Mouse (Mus musculus) hindbrain, embryonic 11.5 days (tissue): ENCODE results near the gene Scn1a. TPM values are rescaled to one million over a fixed set of nuclear protein-coding genes. Genes with fewer than 3 reads are reported as not detected.

Experiments
- ATAC-seq: fragments of 200-750 bp; cut with Nextera tagmentation; 2 replicates; pipeline ENCODE4 v1.8.0; 2017; ENCODE audit warnings: mild to moderate bottlenecking, moderate TSS enrichment, moderate library complexity; ENCODE audit not compliant: low FRiP score
- DNase-seq: peaks from one replicate; pipeline ENCODE4 v3.0.0-alpha.2; 2015; ENCODE audit warnings: low spot score
- H3K27ac ChIP-seq: fragments of 300-500 bp; sonication (generic); 2 replicates; pipeline ENCODE4 v1.5.1; 2014; ENCODE audit warnings: mild to moderate bottlenecking, low read depth, low read length
- H3K27me3 ChIP-seq: fragments of 300-500 bp; sonication (generic); 2 replicates; pipeline ENCODE4 v1.6.1; 2014; ENCODE audit warnings: mild to moderate bottlenecking, low read length, moderate library complexity, mixed read lengths; ENCODE audit not compliant: control insufficient read depth, insufficient read depth
- H3K36me3 ChIP-seq: fragments of 300-500 bp; sonication (generic); 2 replicates; pipeline ENCODE4 v1.6.1; 2014; ENCODE audit warnings: mild to moderate bottlenecking, low read length, moderate library complexity, mixed read lengths; ENCODE audit not compliant: control insufficient read depth, insufficient read depth
- H3K4me1 ChIP-seq: fragments of 300-500 bp; sonication (generic); replicated peaks from 2 replicates; pipeline ENCODE4 v1.6.1; 2014; ENCODE audit warnings: low read length, mixed read lengths; ENCODE audit not compliant: control insufficient read depth, insufficient read depth
- H3K4me2 ChIP-seq: fragments of 300-500 bp; sonication (generic); replicated peaks from 2 replicates; pipeline ENCODE4 v1.6.1; 2014; ENCODE audit warnings: mild to moderate bottlenecking, low read depth, low read length
- H3K4me3 ChIP-seq: fragments of 300-500 bp; sonication (generic); 2 replicates; pipeline ENCODE4 v1.5.1; 2014; ENCODE audit warnings: low read depth, low read length
- H3K9ac ChIP-seq: fragments of 300-500 bp; sonication (generic); 2 replicates; pipeline ENCODE4 v1.6.1; 2014; ENCODE audit warnings: low read depth, low read length
- H3K9me3 ChIP-seq: fragments of 300-500 bp; sonication (generic); 2 replicates; pipeline ENCODE4 v1.6.1; 2016; ENCODE audit warnings: low read length; ENCODE audit not compliant: control insufficient read depth
- WGBS: fragments of 180-500 bp; shearing (Covaris S2); extraction: QIAGEN DNeasy Blood & Tissue Kit; methylation state at CpG from one replicate; pipeline ENCODE4 v1.1.7; 2014; 5-methylcytosine and 5-hydroxymethylcytosine counted together
- polyA plus RNA-seq: library from polyadenylated mRNA; unstranded; fragments of >200 nt; fragmentation: Nextera tagmentation; extraction: Ambion mirVana; gene quantifications from 2 replicates; pipeline ENCODE4 v1.2.1, GENCODE M21; 2014

The Scn1a gene
- polyA plus RNA-seq, 1 experiment from 2014 or later: 2.3 TPM

GRCm38 (mm10) chr2:66337406-66337805, 103.2 kb downstream of the Scn1a start:
- no peak overlapping the region for H3K9ac ChIP-seq
- ATAC-seq: no peak
- 66% methylated on average over 5 of the region's 5 CpGs for WGBS
- no peak overlapping the region for H3K27ac ChIP-seq
- no peak overlapping the region for H3K4me3 ChIP-seq
- H3K9me3 ChIP-seq: no peaks in the 10 kb centered on the region
- H3K4me1 ChIP-seq: no peaks in the 10 kb centered on the region
- DNase-seq: no peak
- no peaks in the 10 kb centered on the region for H3K36me3 ChIP-seq
- H3K4me2 ChIP-seq: no peak overlapping the region
- H3K27me3 ChIP-seq: no peaks in the 10 kb centered on the region

- Histone ChIP-seq H3K36me3 (no peaks in the 10 kb centered on the region), H3K4me1 (no peaks in the 10 kb centered on the region), H3K9me3 (no peaks in the 10 kb centered on the region), H3K4me3 (no peak overlapping the region), H3K27me3 (no peaks in the 10 kb centered on the region), H3K4me2 (no peak overlapping the region), H3K27ac (no peak overlapping the region), H3K9ac (no peak overlapping the region)
- 82% methylated on average over 6 of the region's 6 CpGs for WGBS
- DNase-seq: peak; percentile 5
- no peak for ATAC-seq
Observed at GRCm38 (mm10) chr2:66336396-66336795, 104.2 kb downstream of the Scn1a start.

- Histone ChIP-seq H3K9ac (no peak overlapping the region), H3K9me3 (no peaks in the 10 kb centered on the region), H3K27me3 (no peaks in the 10 kb centered on the region), H3K4me2 (no peak overlapping the region), H3K27ac (no peak overlapping the region), H3K4me3 (no peak overlapping the region), H3K4me1 (no peaks in the 10 kb centered on the region), H3K36me3 (no peaks in the 10 kb centered on the region)
- DNase-seq (no peak), ATAC-seq (no peak)
- WGBS: 81% methylated on average over 3 of the region's 3 CpGs
Observed at GRCm38 (mm10) chr2:66272551-66272950, 168.1 kb downstream of the Scn1a start.

GRCm38 (mm10) chr2:66256220-66257131, 184.2 kb downstream of the Scn1a start, which contains the start of gene Ttc21b:
TSS of gene Ttc21b (minus strand) at chr2:66256617.
- no peaks in the 10 kb centered on the region for H3K27me3 ChIP-seq

GRCm38 (mm10) chr2:66244013-66244412, 196.6 kb downstream of the Scn1a start:
- Histone ChIP-seq H3K4me1 (no peaks in the 10 kb centered on the region), H3K9me3 (no peaks in the 10 kb centered on the region), H3K27me3 (no peaks in the 10 kb centered on the region), H3K9ac (no peak overlapping the region), H3K27ac (no peak overlapping the region), H3K36me3 (no peaks in the 10 kb centered on the region; the same call in 1 of the 2 replicates), H3K4me2 (no peak overlapping the region), H3K4me3 (no peak overlapping the region)
- ATAC-seq: no peak
- WGBS: 92% methylated on average over 1 of the region's 1 CpGs
- DNase-seq: no peak

More at GRCm38 (mm10) chr2:66256220-66257131, 184.2 kb downstream of the Scn1a start, which contains the start of gene Ttc21b:
- peak within 1 kb of the TSS; percentile 72 for H3K4me3 ChIP-seq
- no peaks in the 10 kb centered on the region for H3K4me1 ChIP-seq
- no peaks in the 10 kb centered on the region for H3K36me3 ChIP-seq
- H3K9me3 ChIP-seq: no peaks in the 10 kb centered on the region
- WGBS: under 1% methylated on average over 56 of the region's 56 CpGs
- H3K4me2 ChIP-seq: peak within 1 kb of the TSS; percentile 48
- H3K9ac ChIP-seq: peak within 1 kb of the TSS; percentile 73
- ATAC-seq (peak; percentile 99), DNase-seq (peak; percentile 98)
- H3K27ac ChIP-seq: peak within 1 kb of the TSS; percentile 61

GRCm38 (mm10) chr2:66240334-66240733, 200.3 kb downstream of the Scn1a start:
- H3K27me3 ChIP-seq: no peaks in the 10 kb centered on the region
- H3K4me1 ChIP-seq: no peaks in the 10 kb centered on the region
- ATAC-seq (no peak), DNase-seq (no peak)
- no peak overlapping the region for H3K27ac ChIP-seq
- no peak overlapping the region for H3K9ac ChIP-seq
- H3K9me3 ChIP-seq: no peaks in the 10 kb centered on the region
- H3K4me2 ChIP-seq: no peak overlapping the region
- H3K36me3 ChIP-seq: no peaks in the 10 kb centered on the region
- no peak overlapping the region for H3K4me3 ChIP-seq
- 96% methylated on average over 1 of the region's 1 CpGs for WGBS

DNA sequence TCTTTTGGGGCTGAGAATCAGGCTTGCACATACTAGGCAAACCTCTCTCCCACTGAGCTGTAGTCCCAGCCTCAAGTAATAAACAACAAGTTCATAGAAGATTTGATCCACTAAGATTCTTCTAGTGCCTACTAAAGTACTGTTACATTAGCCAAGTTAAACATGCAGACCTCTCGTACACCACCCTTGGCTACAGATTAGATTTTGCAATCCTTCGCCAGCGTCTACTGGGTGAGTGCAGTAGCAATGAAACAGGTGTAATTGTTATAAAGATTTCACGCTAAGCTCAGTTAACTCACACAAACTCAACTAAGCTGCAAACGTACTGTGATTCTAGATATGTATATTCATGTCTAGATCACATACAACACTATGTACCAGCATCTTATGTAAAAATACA, 201.8 kb downstream of the Scn1a start:
- no peak overlapping the region for H3K4me2 ChIP-seq

GRCm38 (mm10) chr2:66220954-66221353, 219.7 kb downstream of the Scn1a start:
- Histone ChIP-seq H3K27ac (no peak overlapping the region), H3K27me3 (no peaks in the 10 kb centered on the region), H3K4me3 (no peak overlapping the region), H3K36me3 (peaks cover 3% of the 10 kb centered on the region; the same call in 1 of the 2 replicates), H3K4me2 (no peak overlapping the region), H3K9me3 (no peaks in the 10 kb centered on the region), H3K9ac (no peak overlapping the region), H3K4me1 (no peaks in the 10 kb centered on the region)
- DNase-seq: no peak
- no peak for ATAC-seq
- 92% methylated on average over 7 of the region's 7 CpGs for WGBS

More for the DNA sequence above, 201.8 kb downstream of the Scn1a start:
- H3K27me3 ChIP-seq: no peaks in the 10 kb centered on the region
- no peaks in the 10 kb centered on the region for H3K9me3 ChIP-seq
- H3K9ac ChIP-seq: no peak overlapping the region
- H3K4me3 ChIP-seq: no peak overlapping the region
- no peaks in the 10 kb centered on the region for H3K36me3 ChIP-seq
- DNase-seq: no peak
- WGBS: 90% methylated on average over 5 of the region's 5 CpGs
- H3K4me1 ChIP-seq: no peaks in the 10 kb centered on the region
- ATAC-seq: no peak
- no peak overlapping the region for H3K27ac ChIP-seq
